Mouse (Mus musculus) liver (tissue): ENCODE measurements at regions not wholly inside any gene's neighbourhood (a gene's known extent, or its start where the extent isn't known, plus 50 kb on each side); places are given as distances from the start of the nearest gene placed in this dataset.

Experiments used
- DNase-seq: peaks from one replicate; pipeline ENCODE4 v3.0.0-alpha.2; 2020; ENCODE audit warnings: mixed read lengths

GRCm38 (mm10) chr13:106738011-106738410 is 198.7 kb downstream of the Ipo11 start:
- DNase-seq = no peak

GRCm38 (mm10) chr13:106734323-106734722 is 202.4 kb downstream of the Ipo11 start:
- no peak for DNase-seq

GRCm38 (mm10) chr13:106732906-106733305 is 203.9 kb downstream of the Ipo11 start:
- no peak for DNase-seq

- no peak for DNase-seq
Observed at GRCm38 (mm10) chr13:106723315-106723714, 213.4 kb downstream of the Ipo11 start.

DNA sequence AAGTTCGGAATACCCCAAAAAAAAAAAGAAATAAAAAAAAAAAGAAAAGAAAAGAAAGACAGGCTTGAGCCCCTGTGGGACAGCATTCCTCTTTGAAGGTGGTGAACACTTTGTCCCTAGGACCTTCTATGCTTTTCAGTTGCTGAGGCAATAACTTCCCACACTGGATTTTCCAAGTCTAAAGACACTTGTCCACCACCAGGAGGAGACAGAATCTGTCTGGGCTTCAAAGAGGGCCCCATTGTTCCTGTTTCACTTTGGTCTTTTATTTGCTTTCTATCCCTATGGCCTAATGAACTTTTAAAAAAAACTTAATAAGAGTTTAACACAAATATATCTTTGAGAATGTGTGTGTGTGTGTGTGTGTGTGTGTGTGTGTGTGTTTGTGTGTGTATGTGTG is 215.6 kb downstream of the Ipo11 start:
- DNase-seq = no peak

DNA sequence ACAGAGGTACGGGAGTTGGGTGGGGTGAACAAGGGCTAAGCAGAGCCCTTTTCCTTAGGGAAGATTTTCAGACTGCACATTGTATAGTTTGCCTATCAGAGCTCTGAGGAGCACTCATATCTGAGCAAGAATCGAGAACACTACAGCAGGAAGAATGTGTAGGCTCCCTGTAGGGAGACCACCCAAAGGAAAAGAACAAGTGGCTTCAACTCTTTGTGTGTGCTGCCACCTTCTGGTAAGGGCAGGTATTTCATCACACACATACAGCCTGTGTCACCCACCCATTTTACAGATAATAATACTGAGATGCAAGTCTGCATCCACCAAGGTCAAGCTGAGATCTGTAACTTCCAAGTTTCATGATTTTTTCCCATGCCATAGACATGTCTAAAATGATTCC is 221.0 kb downstream of the Ipo11 start:
- DNase-seq = peak; percentile 28

DNA sequence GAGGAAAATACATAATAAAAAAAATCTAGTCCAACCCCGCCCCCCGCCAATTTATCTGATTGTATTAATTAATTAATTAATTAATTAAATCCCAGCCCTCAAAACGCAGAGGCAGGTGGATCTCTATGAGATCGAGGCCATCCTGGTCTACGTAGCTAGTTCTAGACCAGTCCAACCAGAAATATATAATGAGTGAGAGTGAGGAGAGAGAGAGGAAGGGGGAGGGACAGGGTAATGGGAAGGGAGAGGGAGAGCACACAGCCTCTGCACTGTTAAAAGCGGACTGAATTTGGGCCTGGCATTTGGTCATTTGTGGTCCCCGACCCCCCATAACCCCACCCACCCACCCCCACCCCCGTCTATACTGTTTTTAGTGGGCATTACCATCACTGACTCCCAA is 221.5 kb downstream of the Ipo11 start:
- DNase-seq = no peak

GRCm38 (mm10) chr13:106710580-106710979 is 226.2 kb downstream of the Ipo11 start:
- DNase-seq = no peak

DNA sequence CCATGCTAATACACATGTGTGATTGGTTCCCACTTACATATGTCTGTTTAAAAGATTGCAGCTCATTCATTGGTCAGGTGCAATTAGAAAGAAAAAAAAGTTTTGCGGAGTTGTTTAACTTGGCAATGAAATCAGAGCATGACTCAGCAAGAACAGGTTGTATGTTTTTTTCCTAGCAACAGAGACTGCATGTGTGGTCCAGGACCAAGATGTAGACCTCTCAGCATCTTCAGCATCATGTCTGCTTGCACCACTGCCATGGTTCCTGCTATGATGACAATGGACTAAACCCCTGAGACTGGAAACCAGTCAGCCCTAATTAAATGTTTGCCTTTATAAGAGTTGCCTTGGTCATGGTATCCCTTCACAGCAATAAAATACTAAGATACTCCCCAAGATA is 236.4 kb downstream of the Ipo11 start:
- DNase-seq = no peak

GRCm38 (mm10) chr13:106699957-106700356 is 236.8 kb downstream of the Ipo11 start:
- no peak for DNase-seq

GRCm38 (mm10) chr13:106691787-106692571 is 244.8 kb downstream of the Ipo11 start:
- DNase-seq = no peak

DNA sequence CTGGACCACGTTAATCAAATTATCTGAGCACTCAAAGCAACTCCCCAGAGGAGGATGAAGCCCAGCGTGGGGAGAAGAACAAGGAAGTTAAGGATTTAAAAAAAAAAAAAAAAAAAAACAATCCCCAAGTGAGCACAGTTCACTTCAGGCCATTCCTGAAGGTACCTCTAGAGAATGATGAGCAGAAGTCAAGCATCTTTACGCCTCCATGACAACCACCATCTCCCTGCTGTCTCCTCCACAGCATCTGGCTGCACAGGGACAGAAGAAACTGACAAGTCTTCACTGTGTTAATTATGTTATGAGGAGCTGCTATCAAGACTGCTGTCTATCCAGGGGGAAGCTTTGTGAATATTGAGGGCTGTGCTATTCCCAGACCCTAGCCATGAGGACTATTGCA is 246.6 kb downstream of the Ipo11 start:
- DNase-seq = no peak

GRCm38 (mm10) chr13:106689618-106690017 is 247.1 kb downstream of the Ipo11 start:
- DNase-seq = no peak

DNA sequence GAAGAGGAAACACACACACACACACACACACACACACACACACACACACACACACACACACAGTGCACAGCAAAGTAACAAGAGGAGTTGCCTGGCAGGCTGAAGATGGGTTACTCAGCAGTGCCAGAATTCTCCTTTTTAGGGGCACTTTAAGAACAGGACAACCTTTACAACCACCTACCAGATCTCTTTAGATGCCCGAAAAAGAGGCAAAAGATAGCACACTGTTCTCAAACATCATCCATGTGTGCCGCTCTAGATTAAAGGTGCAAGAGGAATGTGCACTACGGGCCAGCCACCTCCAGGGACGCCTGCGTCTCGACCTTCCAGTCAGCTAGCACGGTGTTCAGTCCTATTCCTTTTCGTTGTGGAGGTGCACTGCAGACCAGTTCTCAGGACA is 247.7 kb downstream of the Ipo11 start:
- no peak for DNase-seq

GRCm38 (mm10) chr13:106669665-106670064 is 267.1 kb downstream of the Ipo11 start:
- no peak for DNase-seq

DNA sequence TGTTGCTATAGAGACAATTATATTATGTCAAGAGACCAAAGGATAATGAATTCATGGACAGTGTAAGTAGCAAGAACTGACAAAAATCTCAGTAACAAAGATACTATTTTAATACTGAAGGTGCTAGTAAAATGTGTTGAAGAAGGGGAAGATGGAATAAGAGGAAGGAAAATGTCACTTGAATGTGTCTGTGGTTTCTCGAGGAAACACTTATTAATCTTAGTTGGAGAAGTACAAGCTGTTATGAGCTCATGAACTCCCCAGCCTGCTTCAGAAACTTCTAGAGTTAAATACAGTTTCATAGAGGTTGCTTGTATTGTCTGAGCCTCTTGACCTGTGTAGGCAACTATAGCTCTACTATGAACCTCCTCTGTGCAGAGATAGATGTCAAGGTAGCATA is 274.6 kb downstream of the Ipo11 start:
- DNase-seq = no peak

- DNase-seq = no peak
Observed at GRCm38 (mm10) chr13:106649363-106649762, 287.4 kb downstream of the Ipo11 start.

GRCm38 (mm10) chr13:106643302-106643975 is 293.3 kb downstream of the Ipo11 start:
- no peak for DNase-seq

GRCm38 (mm10) chr13:106638706-106639385 is 297.9 kb downstream of the Ipo11 start:
- DNase-seq = no peak

GRCm38 (mm10) chr13:106591729-106592128 is 345.0 kb downstream of the Ipo11 start:
- DNase-seq = no peak

- no peak for DNase-seq
Observed at GRCm38 (mm10) chr13:106567658-106568359, 368.9 kb downstream of the Ipo11 start.

- DNase-seq = no peak
Observed at GRCm38 (mm10) chr13:106562588-106562987, 374.2 kb downstream of the Ipo11 start.

- DNase-seq = no peak
Observed at GRCm38 (mm10) chr13:106562161-106562560, 374.6 kb downstream of the Ipo11 start.
